Mouse (Mus musculus) heart, postnatal 14 days (tissue): Measurements from ENCODE around the gene C3. TPM values are rescaled to one million over a fixed set of nuclear protein-coding genes. Genes with fewer than 3 reads are reported as not detected.

ENCODE experiments used
- DNase-seq, 2 experiments: peaks; one replicate each; pipeline ENCODE4 v3.0.0; 2021 to 2022
- intact Hi-C: fragments of 180-260 bp; cut with DNase I; formaldehyde crosslinking; loops from one replicate; pipeline ENCODE4 v1.15.1; 2025
- total RNA-seq, 2 experiments: library from RNA; stranded (reverse); gene quantifications; 2 replicates each; pipeline ENCODE4 v1.2.3; 2021

Gene C3
- total RNA-seq, 2 experiments from 2014 or later, result 47.9 to 65.0 TPM

GRCm38 (mm10) chr17:57251431-57251830, 23.5 kb upstream of the C3 start:
- intact Hi-C loops, result no loop called here

GRCm38 (mm10) chr17:57250461-57251160, 22.7 kb upstream of the C3 start:
- intact Hi-C loops, result loop anchor here (1.0 kb wide), 1 partner anchor 25 kb away; no protein-coding TSS in a partner anchor

More at GRCm38 (mm10) chr17:57251431-57251830, 23.5 kb upstream of the C3 start:
- no peak for DNase-seq

GRCm38 (mm10) chr17:57249186-57250181, 21.5 kb upstream of the C3 start, which contains the start of gene Trip10:
Gene Trip10, plus strand, starts transcription at chr17:57249455.
- peak; percentile 99 to 100 for DNase-seq
- intact Hi-C loops, result loop anchor here (1.0 to 10.0 kb wide), 3 partner anchors 26 to 255 kb away; partner anchors contain the start of genes Alkbh7, Clpp, Gm17949 and Gtf2f1

More at GRCm38 (mm10) chr17:57250461-57251160, 22.7 kb upstream of the C3 start:
- DNase-seq, result peak; percentile 76 to 77

- intact Hi-C loops, result loop anchor here (5.0 to 10.0 kb wide), 2 partner anchors 236 to 254 kb away; partner anchors contain the start of genes Alkbh7, Clpp, Gm17949 and Gtf2f1
- DNase-seq, result peak in 1 of 2 experiments; percentile 29
These were observed 20.8 kb upstream of the C3 start for GRCm38 (mm10) chr17:57248771-57249170.

- DNase-seq, result peak; percentile 81 to 84
- intact Hi-C loops, result loop anchor here (5.0 to 10.0 kb wide), 2 partner anchors 236 to 253 kb away; partner anchors contain the start of genes Alkbh7, Clpp, Gm17949 and Gtf2f1
These were observed 20.3 kb upstream of the C3 start, which contains the start of gene Gpr108 for GRCm38 (mm10) chr17:57248201-57248699. Gene Gpr108, minus strand, starts transcription at chr17:57248446.

- intact Hi-C loops, result loop anchor here (5.0 to 10.0 kb wide), 2 partner anchors 235 to 253 kb away; partner anchors contain the start of genes Alkbh7, Clpp, Gm17949 and Gtf2f1
- peak; percentile 86 to 88 for DNase-seq
These were observed 19.7 kb upstream of the C3 start for GRCm38 (mm10) chr17:57247393-57248200.

- no peak for DNase-seq
- intact Hi-C loops, result loop anchor here (5.0 to 10.0 kb wide), 2 partner anchors 235 to 252 kb away; partner anchors contain the start of genes Alkbh7, Clpp, Gm17949 and Gtf2f1
These were observed 18.9 kb upstream of the C3 start for GRCm38 (mm10) chr17:57246663-57247392.

GRCm38 (mm10) chr17:57245311-57245929, 17.5 kb upstream of the C3 start:
- intact Hi-C loops, result loop anchor here (2.0 to 10.0 kb wide), 3 partner anchors 25 to 251 kb away; partner anchors contain the start of genes Alkbh7, Clpp, Gm17949 and Gtf2f1
- no peak for DNase-seq

GRCm38 (mm10) chr17:57243650-57244370, 15.9 kb upstream of the C3 start:
- intact Hi-C loops, result loop anchor here (2.0 to 10.0 kb wide), 2 partner anchors 23 to 249 kb away; partner anchors contain the start of genes Alkbh7 and Clpp
- DNase-seq, result no peak

GRCm38 (mm10) chr17:57237181-57237580, 9.2 kb upstream of the C3 start:
- intact Hi-C loops, result no loop called here
- DNase-seq, result no peak

GRCm38 (mm10) chr17:57235803-57236202, 7.9 kb upstream of the C3 start:
- DNase-seq, result no peak
- intact Hi-C loops, result no loop called here

- DNase-seq, result no peak
- intact Hi-C loops, result no loop called here
These were observed 6.5 kb upstream of the C3 start for GRCm38 (mm10) chr17:57234254-57234928.

- DNase-seq, result no peak
- intact Hi-C loops, result no loop called here
These were observed 5.1 kb upstream of the C3 start for GRCm38 (mm10) chr17:57233038-57233437.

GRCm38 (mm10) chr17:57232200-57232599, 4.3 kb upstream of the C3 start:
- intact Hi-C loops, result no loop called here
- DNase-seq, result no peak

- peak in 1 of 2 experiments; percentile 36 for DNase-seq
- intact Hi-C loops, result no loop called here
These were observed 3.4 kb upstream of the C3 start for GRCm38 (mm10) chr17:57231321-57231771.

GRCm38 (mm10) chr17:57230728-57231125, 2.8 kb upstream of the C3 start:
- DNase-seq, result peak in 1 of 2 experiments; percentile 20
- intact Hi-C loops, result no loop called here
